Mouse (Mus musculus): ENCODE data around the gene Spdya. TPM values are rescaled to one million over a fixed set of nuclear protein-coding genes. Genes with fewer than 3 reads are reported as not detected.
"Not testable (repeated sequence)": the region's sequence is repeated elsewhere in the genome, so short reads cannot be mapped to it uniquely, and the experiment has no call there.

Spdya gene
- total and polyA plus RNA-seq, 2 experiments from 2014 or later, result 1.1 to 2.2 TPM

- Histone ChIP-seq H3K27ac (ENCODE audit: low read depth, low read length) (no peak overlapping the region), H3K4me3 (ENCODE audit: low read depth, low read length) (no peak overlapping the region), H3K27me3 (ENCODE audit: insufficient read depth, low read length) (no peaks in the 10 kb centered on the region), H3K9me3 (ENCODE audit: low read length) (no peaks in the 10 kb centered on the region), H3K4me1 (ENCODE audit: insufficient read depth) (no peaks in the 10 kb centered on the region), H3K9ac (no peak overlapping the region), H3K4me2 (ENCODE audit: low read depth) (no peak overlapping the region), H3K36me3 (ENCODE audit: insufficient read depth) (peaks cover 60% of the 10 kb centered on the region)
- ATAC-seq, result no peak
- 87% methylated on average over 8 of the region's 8 CpGs for WGBS
- DNase-seq, result no peak
- TF ChIP-seq CTCF (IDR thresholded peaks at IDR 0.05; ENCODE audit: low read depth), result no peak
Observed at GRCm38 (mm10) chr17:71633350-71633749, 81.5 kb downstream of the Spdya start.

DNA sequence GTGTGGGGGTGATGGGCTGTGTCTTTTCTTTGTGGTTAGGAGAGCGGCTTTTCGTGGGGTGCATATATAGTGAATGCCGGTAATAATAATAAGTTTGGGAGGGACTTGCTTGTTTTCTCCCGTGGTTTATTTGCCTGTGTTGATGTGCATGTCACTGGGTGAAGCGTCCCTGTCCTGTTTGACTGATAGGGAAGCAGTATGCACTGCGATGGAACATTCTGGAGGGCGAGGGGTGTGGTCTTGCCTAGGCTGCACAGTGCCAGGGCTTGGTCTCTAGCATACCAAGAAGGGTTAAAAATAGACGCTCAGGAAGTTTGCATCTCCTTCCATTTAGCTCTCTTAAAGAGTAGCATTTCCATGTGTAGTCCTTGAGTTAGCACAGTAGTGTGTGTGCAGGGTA lies 84.9 kb downstream of the Spdya start:
- Histone ChIP-seq H3K27me3 (ENCODE audit: insufficient read depth, low read length) (no peaks in the 10 kb centered on the region), H3K27ac (ENCODE audit: low read depth, low read length) (no peak overlapping the region), H3K9ac (no peak overlapping the region), H3K9me3 (ENCODE audit: low read length) (no peaks in the 10 kb centered on the region), H3K4me2 (ENCODE audit: low read depth) (no peak overlapping the region), H3K4me1 (ENCODE audit: insufficient read depth) (no peaks in the 10 kb centered on the region), H3K36me3 (ENCODE audit: insufficient read depth) (peaks cover 69% of the 10 kb centered on the region), H3K4me3 (ENCODE audit: low read depth, low read length) (no peak overlapping the region)
- TF ChIP-seq CTCF (IDR thresholded peaks at IDR 0.05; ENCODE audit: low read depth), result no peak
- 94% methylated on average over 8 of the region's 8 CpGs for WGBS
- no peak for ATAC-seq
- no peak for DNase-seq

DNA sequence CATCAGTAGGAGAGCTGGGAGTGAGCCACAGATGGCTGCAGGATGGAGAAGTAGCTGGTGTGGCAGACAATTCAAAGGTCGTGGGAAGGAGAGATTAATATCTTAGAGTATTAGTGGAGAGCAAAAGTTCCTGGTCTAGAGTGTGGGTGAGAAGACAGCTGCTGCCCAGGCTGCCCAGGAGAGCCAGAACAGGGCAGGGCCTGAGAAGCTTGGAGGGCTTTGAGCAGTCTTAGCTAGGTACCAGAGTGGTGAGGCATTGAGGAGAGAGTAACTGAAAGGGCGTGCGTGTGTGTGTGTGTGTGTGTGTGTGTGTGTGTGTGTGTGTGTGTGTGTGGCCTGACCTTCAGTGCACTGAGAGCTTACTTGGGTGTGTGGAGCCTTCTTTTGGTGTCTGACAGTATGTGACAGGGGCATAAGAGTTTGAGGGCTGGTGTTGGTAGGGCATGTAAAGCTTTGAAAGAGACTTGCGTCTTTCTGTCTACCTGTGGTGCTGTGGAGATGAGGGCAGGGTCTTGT lies 85.9 kb downstream of the Spdya start:
- H3K27ac ChIP-seq (ENCODE audit: low read depth, low read length), result no peak overlapping the region
- H3K36me3 ChIP-seq (ENCODE audit: insufficient read depth), result peaks cover 78% of the 10 kb centered on the region
- H3K4me1 ChIP-seq (ENCODE audit: insufficient read depth), result no peaks in the 10 kb centered on the region
- no peak for ATAC-seq
- no peak overlapping the region for H3K4me3 ChIP-seq (ENCODE audit: low read depth, low read length)
- no peaks in the 10 kb centered on the region for H3K9me3 ChIP-seq (ENCODE audit: low read length)
- no peak overlapping the region for H3K9ac ChIP-seq
- no peak overlapping the region for H3K4me2 ChIP-seq (ENCODE audit: low read depth)
- no peak for TF ChIP-seq CTCF (IDR thresholded peaks at IDR 0.05; ENCODE audit: low read depth)
- H3K27me3 ChIP-seq (ENCODE audit: insufficient read depth, low read length), result no peaks in the 10 kb centered on the region
- no peak for DNase-seq
- 89% methylated on average over 4 of the region's 4 CpGs for WGBS

DNA sequence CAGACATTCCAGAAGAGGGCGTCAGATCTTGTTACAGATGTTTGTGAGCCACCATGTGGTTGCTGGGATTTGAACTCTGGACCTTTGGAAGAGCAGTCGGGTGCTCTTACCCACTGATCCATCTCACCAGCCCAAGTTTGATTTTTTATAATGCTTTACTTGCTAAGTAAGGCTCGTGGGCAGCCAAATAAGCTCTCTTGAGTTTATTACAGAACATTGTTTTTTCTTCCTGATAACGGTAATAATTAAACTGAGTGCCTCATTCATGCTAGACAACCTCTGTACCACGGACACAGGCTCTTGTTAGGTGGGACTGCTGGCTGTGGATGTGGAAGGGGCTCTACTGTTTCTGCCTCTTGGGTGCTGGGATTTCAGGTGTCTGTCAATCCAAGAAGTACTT lies 87.2 kb downstream of the Spdya start:
- H3K36me3 ChIP-seq (ENCODE audit: insufficient read depth), result peaks cover 71% of the 10 kb centered on the region
- H3K9me3 ChIP-seq (ENCODE audit: low read length); H3K9ac ChIP-seq; H3K27me3 ChIP-seq (ENCODE audit: insufficient read depth, low read length); DNase-seq; ATAC-seq; H3K4me1 ChIP-seq (ENCODE audit: insufficient read depth); H3K27ac ChIP-seq (ENCODE audit: low read depth, low read length); H3K4me3 ChIP-seq (ENCODE audit: low read depth, low read length); H3K4me2 ChIP-seq (ENCODE audit: low read depth): not testable (repeated sequence)
- 81% methylated on average over 5 of the region's 5 CpGs for WGBS

Other genes starting within 250 kb of the Spdya start
- gene Emilin2, start 240.1 kb upstream of the Spdya start, total RNA-seq (2014; rRNA removed), result 2.3 and 3.2 TPM in 2 replicates
- gene Emilin2, start 240.1 kb upstream of the Spdya start, polyA plus RNA-seq (2015; fragmentation: Nextera tagmentation; extraction: Ambion mirVana), result 1.3 and 2.0 TPM in 2 replicates
- gene Gm4707, start 92.1 kb upstream of the Spdya start, total RNA-seq (2014; rRNA removed), result 1.2 and 2.8 TPM in 2 replicates
- gene Gm4707, start 92.1 kb upstream of the Spdya start, polyA plus RNA-seq (2015; fragmentation: Nextera tagmentation; extraction: Ambion mirVana), result 0.65 and 2.1 TPM in 2 replicates
- gene Smchd1, start 76.7 kb upstream of the Spdya start, total RNA-seq (2014; rRNA removed), result 52.2 and 58.7 TPM in 2 replicates
- gene Smchd1, start 76.7 kb upstream of the Spdya start, polyA plus RNA-seq (2015; fragmentation: Nextera tagmentation; extraction: Ambion mirVana), result 24.8 and 35.4 TPM in 2 replicates
- 3.2 and 4.0 TPM in 2 replicates for gene Ndc80, start 25.2 kb upstream of the Spdya start, total RNA-seq (2014; rRNA removed)
- 4.8 and 5.7 TPM in 2 replicates for gene Ndc80, start 25.2 kb upstream of the Spdya start, polyA plus RNA-seq (2015; fragmentation: Nextera tagmentation; extraction: Ambion mirVana)
- 48.8 and 50.1 TPM in 2 replicates for gene Wdr43, start 63.8 kb downstream of the Spdya start, total RNA-seq (2014; rRNA removed)
- gene Wdr43, start 63.8 kb downstream of the Spdya start, polyA plus RNA-seq (2015; fragmentation: Nextera tagmentation; extraction: Ambion mirVana), result 32.3 and 39.6 TPM in 2 replicates
- gene Togaram2, start 121.2 kb downstream of the Spdya start, total RNA-seq (2014; rRNA removed), result 1.6 and 4.0 TPM in 2 replicates
- 0.96 and 1.3 TPM in 2 replicates for gene Togaram2, start 121.2 kb downstream of the Spdya start, polyA plus RNA-seq (2015; fragmentation: Nextera tagmentation; extraction: Ambion mirVana)
- not detected in 2 replicates for gene Pcare, start 200.8 kb downstream of the Spdya start, total RNA-seq (2014; rRNA removed)
- 0.03 TPM in 1 of 2 replicates, not detected in the other for gene Pcare, start 200.8 kb downstream of the Spdya start, polyA plus RNA-seq (2015; fragmentation: Nextera tagmentation; extraction: Ambion mirVana)
- gene Clip4, start 216.4 kb downstream of the Spdya start, total RNA-seq (2014; rRNA removed), result 12.5 and 14.9 TPM in 2 replicates
- gene Clip4, start 216.4 kb downstream of the Spdya start, polyA plus RNA-seq (2015; fragmentation: Nextera tagmentation; extraction: Ambion mirVana), result 7.8 and 11.7 TPM in 2 replicates

All from forebrain, postnatal 0 days (tissue).